Mouse (Mus musculus) kidney, embryonic 15.5 days (tissue): ENCODE data around the gene Mrps34. TPM values are rescaled to one million over a fixed set of nuclear protein-coding genes. Genes with fewer than 3 reads are reported as not detected.
"Not testable (repeated sequence)": the region's sequence is repeated elsewhere in the genome, so short reads cannot be mapped to it uniquely, and the experiment has no call there.

ENCODE experiments used
- ATAC-seq: fragments of 200-750 bp; cut with Nextera tagmentation; replicated peaks from 2 replicates; pipeline ENCODE4 v1.8.0; 2017; ENCODE audit warnings: moderate TSS enrichment; ENCODE audit not compliant: low FRiP score
- H3K27ac ChIP-seq: fragments of 300-500 bp; sonication (generic); 2 replicates; pipeline ENCODE4 v1.5.1; 2015; ENCODE audit warnings: mild to moderate bottlenecking, inconsistent platforms
- H3K27me3 ChIP-seq: fragments of 300-500 bp; sonication (generic); 2 replicates; pipeline ENCODE4 v1.6.1; 2015; ENCODE audit warnings: inconsistent platforms
- H3K36me3 ChIP-seq: fragments of 300-500 bp; sonication (generic); 2 replicates; pipeline ENCODE4 v1.6.1; 2015; ENCODE audit warnings: inconsistent platforms
- H3K4me1 ChIP-seq: fragments of 300-500 bp; sonication (generic); 2 replicates; pipeline ENCODE4 v1.6.1; 2015; ENCODE audit warnings: inconsistent platforms
- H3K4me2 ChIP-seq: fragments of 300-500 bp; sonication (generic); 2 replicates; pipeline ENCODE4 v1.6.1; 2015; ENCODE audit warnings: moderate library complexity, mild to moderate bottlenecking, inconsistent platforms
- H3K4me3 ChIP-seq: fragments of 300-500 bp; sonication (generic); replicated peaks from 2 replicates; pipeline ENCODE4 v1.5.1; 2015; ENCODE audit warnings: mild to moderate bottlenecking, inconsistent platforms
- H3K9ac ChIP-seq: fragments of 300-500 bp; sonication (generic); 2 replicates; pipeline ENCODE4 v1.6.1; 2015; ENCODE audit warnings: mild to moderate bottlenecking, inconsistent platforms
- H3K9me3 ChIP-seq: fragments of 300-500 bp; sonication (generic); replicated peaks from 2 replicates; pipeline ENCODE4 v1.6.1; 2016; ENCODE audit warnings: inconsistent platforms
- WGBS: fragments of 180-500 bp; shearing (Covaris S2); methylation state at CpG from one replicate; pipeline ENCODE4 v1.1.7; 2015; ENCODE audit warnings: mixed read lengths; 5-methylcytosine and 5-hydroxymethylcytosine counted together
- polyA plus RNA-seq: library from polyadenylated mRNA; unstranded; fragments of >200 nt; fragmentation: Nextera tagmentation; extraction: Ambion mirVana; gene quantifications from 2 replicates; pipeline ENCODE4 v1.2.1, GENCODE M21; 2015

Gene Mrps34
- polyA plus RNA-seq, 1 experiment from 2014 or later, result 105 TPM

DNA sequence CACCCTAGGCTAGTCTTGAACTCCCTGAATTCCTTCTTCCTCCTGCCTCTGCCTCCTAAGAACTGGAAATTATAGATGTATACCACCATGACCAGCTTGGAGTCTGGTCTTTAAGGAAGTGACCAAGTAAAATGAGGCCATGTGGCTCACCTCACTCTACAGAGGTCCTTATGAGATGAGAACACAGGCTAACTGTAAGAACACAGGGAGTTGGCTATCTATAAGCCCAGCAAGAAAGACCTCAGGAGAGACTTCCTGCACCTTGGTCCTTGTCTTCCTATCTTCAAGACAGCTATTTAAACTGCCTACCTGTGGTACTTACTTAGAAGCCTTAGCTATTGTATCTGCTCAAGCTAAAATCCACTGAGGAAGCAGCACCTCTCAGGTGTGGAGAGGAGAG is 19.1 kb downstream of the Mrps34 start:
- no peaks in the 10 kb centered on the region for H3K9me3 ChIP-seq
- H3K4me3 ChIP-seq, result no peak overlapping the region
- H3K36me3 ChIP-seq, result peaks cover 99% of the 10 kb centered on the region
- H3K4me2 ChIP-seq, result no peak overlapping the region
- no peak for ATAC-seq
- H3K9ac ChIP-seq, result no peak overlapping the region
- no peaks in the 10 kb centered on the region for H3K27me3 ChIP-seq
- H3K4me1 ChIP-seq, result no peaks in the 10 kb centered on the region
- H3K27ac ChIP-seq, result no peak overlapping the region

DNA sequence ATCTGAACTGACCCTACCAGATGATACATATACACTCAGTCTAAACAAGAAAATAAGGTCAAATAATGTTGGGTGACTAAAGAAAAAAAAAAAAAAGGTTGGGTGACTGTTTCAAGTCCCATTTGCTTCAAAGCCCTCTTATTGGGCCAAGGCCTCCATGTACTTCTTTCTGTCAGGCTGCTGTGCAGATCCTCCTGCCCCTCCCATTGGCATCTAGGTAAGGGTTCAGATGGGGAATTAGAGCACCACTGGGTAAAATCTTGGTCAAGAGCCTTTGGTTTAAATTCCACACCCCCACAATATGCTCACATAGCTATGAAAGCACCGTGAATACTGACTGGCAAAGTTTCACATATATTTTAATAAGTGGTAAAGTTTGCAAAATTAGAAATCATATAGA is 28.3 kb downstream of the Mrps34 start:
- Histone ChIP-seq H3K4me2 (no peak overlapping the region), H3K27me3 (no peaks in the 10 kb centered on the region), H3K36me3 (peaks cover 96% of the 10 kb centered on the region), H3K9me3 (no peaks in the 10 kb centered on the region), H3K4me1 (no peaks in the 10 kb centered on the region), H3K9ac (no peak overlapping the region), H3K27ac (no peak overlapping the region), H3K4me3 (no peak overlapping the region)
- no peak for ATAC-seq
- WGBS, result 95% methylated on average over 1 of the region's 1 CpGs

DNA sequence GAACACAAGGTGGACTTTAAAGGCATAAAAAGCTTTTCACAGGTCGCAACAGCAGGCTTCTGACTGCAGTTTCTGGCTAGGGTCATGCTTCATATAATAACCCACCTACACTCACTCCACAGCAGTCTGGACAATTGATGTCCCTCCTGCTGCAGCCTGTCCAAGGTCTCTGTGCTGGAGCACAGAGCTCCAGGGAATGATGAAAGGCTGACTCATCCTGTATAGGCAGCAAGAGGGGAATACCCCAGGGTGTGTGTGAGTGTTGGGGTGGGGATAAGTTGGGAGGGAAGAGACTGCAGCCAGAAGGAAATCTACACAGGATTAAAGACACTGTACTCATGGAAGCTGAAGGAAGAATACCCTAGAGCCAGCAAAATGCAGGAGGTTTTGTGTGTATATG is 34.6 kb downstream of the Mrps34 start:
- Histone ChIP-seq H3K27ac (no peak overlapping the region), H3K27me3 (no peaks in the 10 kb centered on the region), H3K4me3 (no peak overlapping the region), H3K9me3 (no peaks in the 10 kb centered on the region), H3K36me3 (peaks cover 57% of the 10 kb centered on the region), H3K9ac (no peak overlapping the region), H3K4me2 (no peak overlapping the region), H3K4me1 (0 out of 2 replicates have a peak, but pooled peaks cover 4% of the 10 kb centered on the region)
- 71% methylated on average over 1 of the region's 1 CpGs for WGBS
- ATAC-seq, result no peak

DNA sequence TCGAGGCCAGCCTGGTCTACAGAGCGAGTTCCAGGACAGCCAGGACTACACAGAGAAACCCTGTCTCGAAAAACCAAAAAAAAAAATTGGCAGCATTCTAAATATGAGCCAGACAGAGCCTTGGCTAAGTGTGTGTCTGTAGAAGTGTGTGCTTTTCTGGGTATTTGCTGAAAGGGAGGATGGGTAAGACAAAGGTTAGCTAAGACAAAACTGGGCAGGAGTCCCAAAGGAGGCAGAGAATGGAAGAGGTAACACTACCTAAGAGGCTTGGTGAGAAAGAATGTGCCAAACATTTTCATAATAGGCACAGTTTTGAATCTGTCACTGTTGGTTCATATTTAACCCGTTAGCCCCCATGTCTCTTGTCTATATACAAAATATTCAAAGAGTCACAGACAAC is 37.5 kb downstream of the Mrps34 start:
- Histone ChIP-seq H3K9ac (no peak overlapping the region), H3K4me3 (no peak overlapping the region), H3K4me2 (no peak overlapping the region), H3K4me1 (peaks cover 19% of the 10 kb centered on the region), H3K27ac (no peak overlapping the region), H3K36me3 (peaks cover 27% of the 10 kb centered on the region), H3K27me3 (no peaks in the 10 kb centered on the region), H3K9me3 (no peaks in the 10 kb centered on the region)
- ATAC-seq, result no peak
- WGBS, result 97% methylated on average over 4 of the region's 4 CpGs

DNA sequence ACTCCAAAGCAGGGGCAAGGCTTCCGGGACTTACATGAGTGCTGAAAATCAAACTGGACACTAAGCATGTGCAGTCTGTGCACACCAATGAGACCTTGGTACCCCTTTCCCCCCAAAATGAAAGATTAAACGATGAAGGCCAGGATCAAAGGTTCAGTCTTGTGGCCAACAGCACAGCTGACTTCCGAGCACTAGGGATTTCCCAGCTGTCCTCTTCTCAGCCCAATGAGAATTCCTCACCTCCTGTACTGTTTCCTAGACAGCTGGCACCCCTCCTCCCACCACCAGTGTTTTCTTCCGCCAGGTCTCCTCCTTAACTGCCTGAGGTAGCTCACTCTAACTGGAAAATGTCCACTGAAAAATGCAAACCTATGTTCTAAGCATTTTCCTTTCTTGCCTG is 38.2 kb downstream of the Mrps34 start:
- Histone ChIP-seq H3K4me2 (no peak overlapping the region), H3K9ac (no peak overlapping the region), H3K36me3 (peaks cover 23% of the 10 kb centered on the region), H3K4me3 (no peak overlapping the region), H3K9me3 (no peaks in the 10 kb centered on the region), H3K27ac (no peak overlapping the region), H3K4me1 (peaks cover 19% of the 10 kb centered on the region), H3K27me3 (no peaks in the 10 kb centered on the region)
- ATAC-seq, result no peak
- WGBS, result 59% methylated on average over 4 of the region's 4 CpGs

DNA sequence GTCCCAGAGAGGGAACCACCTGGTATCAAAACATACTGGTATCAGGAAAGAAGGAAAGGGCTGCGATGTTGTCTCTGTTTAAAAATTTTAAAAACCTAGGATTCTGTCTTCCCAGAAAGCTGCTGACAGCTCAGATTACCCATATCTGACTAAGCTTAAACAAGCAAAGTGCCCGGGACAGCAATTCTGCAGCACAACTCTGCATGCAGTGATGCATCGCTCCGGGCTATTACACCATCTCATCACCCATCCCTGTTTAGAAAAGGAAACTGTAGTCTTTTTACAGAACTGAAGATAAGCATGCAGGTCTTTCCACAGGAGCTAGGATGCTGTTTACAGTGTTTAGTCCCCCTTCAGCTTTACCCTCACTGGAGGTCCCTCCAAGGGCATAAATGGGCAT is 40.0 kb downstream of the Mrps34 start:
- H3K27me3 ChIP-seq, result no peaks in the 10 kb centered on the region
- peaks cover 13% of the 10 kb centered on the region for H3K36me3 ChIP-seq
- peaks cover 19% of the 10 kb centered on the region for H3K4me1 ChIP-seq
- no peak overlapping the region for H3K27ac ChIP-seq
- WGBS, result 72% methylated on average over 4 of the region's 4 CpGs
- no peaks in the 10 kb centered on the region for H3K9me3 ChIP-seq
- H3K4me2 ChIP-seq, result peak overlapping the region; percentile 76
- ATAC-seq, result no peak
- peak overlapping the region; percentile 99 for H3K4me3 ChIP-seq
- H3K9ac ChIP-seq, result peak overlapping the region; percentile 89

DNA sequence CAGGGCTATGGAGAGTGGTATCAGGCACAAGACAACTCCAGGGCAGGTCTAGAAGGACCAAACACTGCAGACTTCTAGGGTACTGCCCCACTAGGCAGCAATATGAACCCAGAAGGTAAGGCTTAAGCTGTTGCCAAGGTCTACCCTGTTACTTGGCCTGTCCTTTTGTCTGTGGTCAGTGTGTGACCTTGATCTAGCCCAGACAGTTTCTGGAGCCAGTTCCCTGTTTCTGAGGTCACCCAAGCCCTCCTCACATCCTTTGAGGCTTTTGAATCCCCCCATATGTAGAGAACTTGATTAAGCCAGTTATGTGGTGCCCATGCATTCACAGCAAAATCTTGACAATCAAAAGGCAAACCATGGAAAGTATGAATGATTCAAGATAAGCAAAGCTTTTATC is 40.8 kb downstream of the Mrps34 start:
- H3K4me3 ChIP-seq, result peak overlapping the region; percentile 99
- H3K9me3 ChIP-seq, result no peaks in the 10 kb centered on the region
- ATAC-seq, result no peak
- no peak overlapping the region for H3K27ac ChIP-seq
- peak overlapping the region; percentile 76 for H3K4me2 ChIP-seq
- no peaks in the 10 kb centered on the region for H3K27me3 ChIP-seq
- H3K36me3 ChIP-seq, result peaks cover 13% of the 10 kb centered on the region
- H3K4me1 ChIP-seq, result peaks cover 19% of the 10 kb centered on the region
- H3K9ac ChIP-seq, result peak overlapping the region; percentile 89

DNA sequence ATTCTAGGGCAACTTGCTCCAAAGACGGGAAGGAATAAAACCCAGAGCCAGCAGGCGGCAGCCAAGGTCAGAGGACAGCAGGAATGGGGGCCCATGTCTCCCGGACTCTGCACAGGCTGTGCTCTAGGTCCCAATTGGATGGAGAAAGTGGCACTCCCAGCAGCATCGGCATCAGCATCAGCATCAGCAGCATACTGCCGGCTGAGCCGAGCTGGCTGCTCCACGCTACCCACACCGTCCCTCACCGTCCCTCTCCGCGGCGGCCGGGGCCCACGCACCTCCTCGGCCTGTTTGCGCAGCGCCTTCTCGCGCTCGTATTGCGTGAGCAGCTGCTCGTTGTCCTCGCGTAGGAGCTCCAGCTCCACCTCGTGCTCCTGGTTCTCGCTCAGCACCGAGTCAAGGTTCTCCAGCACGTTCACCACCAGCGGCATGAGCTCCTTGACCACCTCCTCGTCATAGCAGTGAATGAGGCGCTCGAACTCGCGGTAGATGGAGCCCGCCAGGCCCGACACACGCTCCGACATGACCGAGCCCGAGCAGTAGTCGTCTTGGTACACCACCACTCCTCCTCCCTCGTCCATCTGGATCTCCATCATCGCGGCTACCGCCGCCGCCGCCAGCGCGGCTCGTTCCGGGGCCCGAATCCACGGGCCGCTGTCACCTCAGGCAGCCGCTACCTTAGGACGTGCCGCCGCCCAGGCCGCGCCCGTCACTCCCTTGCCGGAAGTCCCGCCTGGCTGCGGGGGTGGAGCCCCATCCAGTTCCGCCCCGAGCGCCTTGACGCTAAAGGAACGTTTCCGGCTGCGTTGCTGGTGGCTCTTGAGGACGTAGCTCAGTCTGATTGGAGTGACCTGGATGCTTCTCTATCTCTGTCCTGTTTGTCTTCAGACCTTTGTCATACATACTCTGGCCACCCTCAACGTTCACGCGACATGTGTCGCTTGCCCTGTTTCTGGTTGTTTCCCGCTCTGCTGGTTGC is 41.6 kb downstream of the Mrps34 start, which contains the start of gene Mapk8ip3:
TSS of gene Mapk8ip3 (minus strand) at position 719 of the 979 bp plus-strand sequence.
- H3K4me3 ChIP-seq, result peak within 1 kb of the TSS; percentile 99
- no peaks in the 10 kb centered on the region for H3K27me3 ChIP-seq
- ATAC-seq, result peak; percentile 97
- peak within 1 kb of the TSS; percentile 89 for H3K27ac ChIP-seq
- H3K4me2 ChIP-seq, result peak within 1 kb of the TSS; percentile 76
- H3K4me1 ChIP-seq, result peaks cover 19% of the 10 kb centered on the region
- peak within 1 kb of the TSS; percentile 89 for H3K9ac ChIP-seq
- no peaks in the 10 kb centered on the region for H3K9me3 ChIP-seq
- under 1% methylated on average over 78 of the region's 78 CpGs for WGBS
- H3K36me3 ChIP-seq, result peaks cover 12% of the 10 kb centered on the region

DNA sequence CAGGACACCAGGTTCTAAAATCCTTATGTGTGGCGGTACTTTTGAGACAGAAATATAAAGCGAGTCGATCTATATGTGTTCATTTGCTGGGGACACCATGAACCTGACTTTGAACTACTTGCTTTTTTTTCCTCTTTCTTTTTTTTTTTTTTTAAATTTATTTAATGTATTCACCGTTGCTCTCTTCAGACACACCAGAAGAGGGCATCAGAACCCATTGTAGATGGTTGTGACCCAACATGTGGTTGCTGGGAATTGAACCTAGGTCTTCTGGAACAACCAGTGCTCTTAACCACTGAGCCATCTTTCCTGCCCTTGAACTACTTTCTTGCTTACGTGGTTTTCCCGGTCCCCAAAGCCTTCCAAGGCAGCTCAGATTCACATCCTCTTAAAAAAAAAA is 42.4 kb downstream of the Mrps34 start:
- no peak for ATAC-seq
- Histone ChIP-seq H3K4me3 (peak overlapping the region; percentile 99), H3K4me1 (peaks cover 19% of the 10 kb centered on the region), H3K9ac (peak overlapping the region; percentile 89), H3K27ac (peak overlapping the region; percentile 89), H3K4me2 (peak overlapping the region; percentile 76), H3K27me3 (no peaks in the 10 kb centered on the region), H3K36me3 (peaks cover 13% of the 10 kb centered on the region; the same call in 1 of the 2 replicates), H3K9me3 (no peaks in the 10 kb centered on the region)
- WGBS, result 41% methylated on average over 6 of the region's 6 CpGs

DNA sequence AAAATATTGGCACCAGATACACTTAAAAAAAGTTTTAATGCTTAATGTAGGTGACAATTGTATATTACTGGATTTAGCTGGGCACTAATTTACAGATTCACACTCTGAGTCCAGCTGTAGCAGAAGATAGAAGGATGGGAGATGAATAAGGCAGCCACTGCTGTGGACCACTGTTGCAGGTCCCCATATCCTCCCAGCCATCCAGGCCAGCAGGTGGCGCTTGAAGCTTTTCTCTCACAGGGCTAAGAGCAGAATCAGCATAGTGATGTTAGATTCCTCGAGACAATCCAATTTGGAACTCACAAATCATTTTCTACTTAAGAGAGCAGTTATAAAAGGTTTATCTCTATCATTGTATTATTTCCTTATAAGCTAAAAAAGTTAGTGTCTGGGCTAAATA is 47.5 kb downstream of the Mrps34 start:
- H3K4me1 ChIP-seq, H3K27me3 ChIP-seq, H3K4me3 ChIP-seq, H3K9me3 ChIP-seq, H3K9ac ChIP-seq, H3K27ac ChIP-seq, H3K4me2 ChIP-seq: not testable (repeated sequence)
- 0 out of 2 replicates have a peak, but pooled peaks have one; percentile 66 for ATAC-seq
- WGBS, result 15% methylated on average over 2 of the region's 2 CpGs
- peaks cover 59% of the 10 kb centered on the region for H3K36me3 ChIP-seq

DNA sequence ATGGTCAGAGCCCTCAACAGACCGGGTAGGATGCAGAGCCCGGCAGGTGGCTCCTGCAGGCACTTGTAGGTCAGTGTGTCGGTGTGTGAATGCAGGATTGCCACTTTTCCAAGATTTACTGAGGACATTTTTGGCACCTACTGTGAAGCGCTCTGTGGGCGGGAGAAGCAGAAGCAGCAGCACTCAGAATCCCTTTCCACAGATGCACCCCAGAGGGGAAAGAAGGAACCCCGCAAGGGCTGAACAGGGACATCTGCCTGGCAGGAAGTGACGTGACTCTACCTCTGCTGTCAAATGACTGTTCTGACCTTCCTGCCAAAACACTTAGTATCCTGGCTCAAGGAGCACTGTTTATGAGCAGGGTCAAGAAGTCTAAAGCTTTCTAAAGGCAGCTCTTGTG is 48.1 kb downstream of the Mrps34 start:
- no peak overlapping the region for H3K9ac ChIP-seq
- no peak overlapping the region for H3K27ac ChIP-seq
- no peak overlapping the region for H3K4me3 ChIP-seq
- peaks cover 64% of the 10 kb centered on the region for H3K36me3 ChIP-seq
- H3K4me1 ChIP-seq, result no peaks in the 10 kb centered on the region
- H3K9me3 ChIP-seq, result no peaks in the 10 kb centered on the region
- no peak for ATAC-seq
- no peak overlapping the region for H3K4me2 ChIP-seq
- 86% methylated on average over 7 of the region's 7 CpGs for WGBS
- no peaks in the 10 kb centered on the region for H3K27me3 ChIP-seq

DNA sequence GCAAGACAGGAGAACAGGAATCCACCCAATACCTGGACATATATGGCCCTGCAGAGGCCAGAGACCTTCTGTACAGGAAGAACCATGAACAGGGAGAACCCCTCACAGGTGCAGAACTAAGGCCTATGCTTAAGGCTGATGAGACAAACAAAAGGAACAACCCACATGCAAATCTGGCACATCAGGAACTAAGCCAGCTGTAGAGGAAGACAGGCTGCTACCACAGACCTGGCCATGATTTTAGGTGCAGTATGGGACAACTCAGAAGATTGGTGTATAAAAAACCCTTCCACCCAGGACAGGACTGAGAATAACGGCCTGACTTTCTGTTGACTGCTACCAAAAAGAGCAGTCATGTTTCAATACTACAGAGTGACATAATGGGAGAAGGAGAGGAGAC is 48.7 kb downstream of the Mrps34 start:
- ATAC-seq, H3K9me3 ChIP-seq, H3K4me1 ChIP-seq, H3K4me3 ChIP-seq, H3K4me2 ChIP-seq, H3K9ac ChIP-seq, H3K27me3 ChIP-seq, H3K27ac ChIP-seq: not testable (repeated sequence)
- 85% methylated on average over 1 of the region's 1 CpGs for WGBS
- peaks cover 70% of the 10 kb centered on the region for H3K36me3 ChIP-seq
